Mouse (Mus musculus) retina, adult 2 months (tissue): ENCODE measurements around the gene U2af1l4.

Source experiments
- DNase-seq: peaks from one replicate; pipeline ENCODE4 v3.0.0-alpha.2; 2012; ENCODE audit warnings: low read depth, low spot score

U2af1l4 gene

GRCm38 (mm10) chr7:30586455-30587020, 23.4 kb downstream of the U2af1l4 start:
- no peak for DNase-seq

GRCm38 (mm10) chr7:30587842-30588667, 25.0 kb downstream of the U2af1l4 start:
- DNase-seq, result no peak

GRCm38 (mm10) chr7:30588676-30589434, 25.8 kb downstream of the U2af1l4 start, which contains the start of gene Kmt2b:
Kmt2b (minus strand) TSS chr7:30588726.
- peak; percentile 88 for DNase-seq

DNA sequence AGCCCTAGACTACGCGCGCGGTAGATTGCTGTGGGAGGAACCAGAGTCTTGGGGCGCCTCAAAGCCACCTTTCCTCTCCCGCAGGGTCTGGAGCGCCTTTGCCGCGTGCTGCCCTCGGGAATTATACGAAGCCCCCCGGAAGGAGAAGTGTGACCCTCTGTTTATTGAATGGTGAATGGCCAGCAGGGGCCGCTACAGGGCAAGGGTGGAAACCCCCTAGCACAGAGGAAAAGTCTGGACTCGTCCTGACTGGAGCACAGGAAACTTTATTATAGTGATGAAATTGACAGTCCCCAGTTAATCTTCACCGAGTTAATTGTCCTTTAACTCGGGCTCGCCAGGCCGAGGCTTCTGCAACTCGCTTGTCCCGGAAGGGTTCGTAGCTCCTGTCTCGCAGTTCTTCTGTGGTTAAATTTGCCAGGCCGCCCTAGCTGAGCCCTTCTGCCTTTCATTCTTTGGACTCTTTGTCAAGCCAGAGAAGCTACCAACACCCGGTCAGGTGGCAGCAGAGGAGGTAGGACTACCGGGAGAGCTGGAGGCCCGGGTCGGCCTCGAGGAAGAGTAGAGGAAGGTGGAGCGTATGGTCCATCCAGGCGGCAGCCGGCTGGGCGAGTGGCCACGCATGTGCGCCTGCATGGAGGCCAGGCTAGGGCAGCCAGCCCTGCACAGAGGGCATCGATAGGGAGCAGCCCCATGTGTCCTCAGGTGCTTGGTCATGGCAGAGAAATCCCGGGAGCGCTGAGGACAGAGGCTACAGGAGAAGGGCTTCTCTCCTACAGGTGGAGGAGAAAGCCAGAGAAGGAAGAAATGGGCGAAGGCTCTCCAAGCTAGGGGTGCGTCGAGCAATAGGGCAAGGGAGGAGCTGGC, 26.6 kb downstream of the U2af1l4 start:
- peak; percentile 56 for DNase-seq

DNA sequence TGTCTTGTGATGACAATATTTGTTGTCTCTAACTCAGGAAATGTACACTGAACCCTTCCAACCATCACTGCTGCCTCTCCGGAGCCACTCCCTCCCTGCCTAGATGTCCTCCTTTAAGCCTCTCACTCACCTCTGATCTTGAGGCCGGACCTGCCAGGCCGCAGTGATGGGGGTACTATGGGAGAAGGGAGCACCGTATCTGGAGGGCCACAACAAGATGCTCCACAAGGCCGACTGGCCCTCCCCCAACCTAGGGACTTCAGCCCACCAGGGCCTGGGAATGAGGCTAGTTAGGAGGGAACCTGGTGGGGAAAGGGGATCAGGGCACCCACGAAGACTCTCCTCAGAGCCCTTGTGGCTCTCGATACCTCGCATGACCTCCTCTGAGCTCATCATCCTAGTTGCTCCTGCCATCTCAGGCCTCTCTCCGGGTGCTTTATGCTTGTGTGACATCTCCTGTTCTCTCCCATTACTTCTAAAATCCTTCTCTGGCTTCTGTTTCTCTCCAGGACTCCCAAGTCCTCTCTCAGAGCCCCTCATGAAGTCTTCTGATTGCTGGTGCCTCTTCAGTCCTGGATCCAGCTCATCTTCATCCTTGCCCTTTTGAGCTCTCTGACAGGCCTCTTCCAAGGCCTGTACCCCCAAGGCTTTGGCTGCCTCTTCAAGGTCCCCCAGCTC, 28.0 kb downstream of the U2af1l4 start:
- DNase-seq, result no peak

DNA sequence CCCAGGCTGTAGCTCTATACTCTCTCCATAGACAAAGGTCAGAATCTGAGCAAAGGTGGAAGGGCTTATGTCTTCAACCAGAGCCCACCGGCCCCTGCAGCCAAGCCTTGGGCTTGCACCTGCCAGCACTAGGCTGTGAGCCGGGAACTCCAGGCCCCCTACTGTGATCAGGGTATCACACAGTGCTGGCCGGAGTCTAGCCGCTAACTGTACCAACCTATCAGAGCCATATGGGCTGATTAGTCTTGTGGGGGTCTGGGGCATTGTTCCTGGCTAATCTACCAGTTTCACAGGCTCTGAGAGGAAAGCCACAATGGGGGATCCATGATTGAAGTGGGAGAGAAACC, 28.5 kb downstream of the U2af1l4 start:
- DNase-seq, result no peak

DNA sequence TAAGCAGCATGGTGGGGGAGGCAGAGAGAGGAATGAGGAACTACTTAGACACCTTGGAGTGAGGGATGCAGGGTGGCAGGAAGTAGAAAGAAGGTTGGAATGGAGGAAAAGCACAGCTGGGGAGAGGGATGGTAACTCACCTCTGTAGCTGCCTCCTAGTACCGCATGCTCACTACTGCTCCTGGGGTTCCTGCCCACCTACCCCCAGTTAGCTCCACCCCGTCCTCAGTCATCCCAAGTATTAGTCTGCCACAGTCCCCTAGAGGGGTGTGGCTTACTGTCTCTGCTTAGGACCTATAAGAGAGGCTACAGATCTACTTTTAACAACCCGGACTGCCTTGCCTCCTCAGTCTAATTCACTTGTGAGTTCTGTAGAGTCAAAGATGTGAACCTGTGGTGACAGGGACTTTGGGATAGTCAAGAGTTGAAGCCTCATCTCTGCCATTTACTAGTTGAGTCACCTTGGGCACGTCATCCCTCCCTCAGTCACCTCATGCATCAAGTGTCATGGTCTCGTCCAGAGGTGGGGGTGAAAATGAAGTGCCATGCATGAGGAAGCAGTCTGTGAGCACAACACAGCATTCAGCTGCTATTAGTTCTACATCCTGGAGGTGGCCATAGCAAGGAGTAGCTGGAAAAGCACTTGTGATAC, 29.8 kb downstream of the U2af1l4 start:
- no peak for DNase-seq

GRCm38 (mm10) chr7:30593579-30594509, 30.7 kb downstream of the U2af1l4 start:
- no peak for DNase-seq

DNA sequence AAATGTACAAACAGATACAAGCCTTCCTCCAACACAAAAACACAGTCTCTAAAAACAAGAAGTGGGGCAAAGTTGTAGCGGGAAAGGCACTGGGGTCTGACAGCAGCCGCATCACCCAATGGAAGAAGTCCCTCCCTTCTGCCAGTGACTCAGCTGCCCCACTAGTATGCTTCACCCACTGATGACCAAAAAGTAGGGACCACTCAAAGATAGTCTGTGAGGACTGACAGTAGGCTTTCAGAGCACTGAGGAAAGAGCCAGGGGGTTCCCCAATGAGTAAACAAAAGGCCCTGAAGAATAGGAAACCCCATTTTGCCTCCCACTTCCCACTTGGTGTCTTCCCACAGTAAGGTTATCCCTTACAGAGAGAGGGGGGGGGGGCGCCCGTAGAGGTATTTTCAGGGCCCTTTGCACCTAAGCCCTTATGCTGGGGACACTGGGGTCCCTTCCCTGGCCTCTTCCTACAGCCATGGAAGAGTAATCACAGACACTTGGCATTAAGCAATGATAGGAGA, 31.5 kb downstream of the U2af1l4 start:
- no peak for DNase-seq

DNA sequence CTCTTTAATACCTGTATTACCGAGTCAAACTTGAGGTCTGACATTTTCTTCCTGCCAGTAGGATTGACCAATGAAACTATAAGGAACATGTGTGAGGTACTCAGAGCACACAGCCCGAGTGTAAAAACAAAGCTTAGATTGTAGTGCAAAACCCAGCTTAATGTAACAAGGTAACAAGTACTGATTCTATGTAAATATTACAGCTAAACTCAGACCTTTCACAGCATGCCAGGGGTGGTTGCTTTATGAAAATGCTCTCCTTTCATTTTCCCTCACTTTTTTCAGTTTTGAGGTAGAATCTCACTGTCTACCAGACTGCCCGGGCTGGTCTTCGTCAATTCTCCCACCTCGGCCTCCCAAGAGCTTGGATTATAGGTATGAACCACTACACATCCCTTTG, 33.0 kb downstream of the U2af1l4 start:
- DNase-seq, result no peak

GRCm38 (mm10) chr7:30596811-30597210, 33.7 kb downstream of the U2af1l4 start:
- no peak for DNase-seq

DNA sequence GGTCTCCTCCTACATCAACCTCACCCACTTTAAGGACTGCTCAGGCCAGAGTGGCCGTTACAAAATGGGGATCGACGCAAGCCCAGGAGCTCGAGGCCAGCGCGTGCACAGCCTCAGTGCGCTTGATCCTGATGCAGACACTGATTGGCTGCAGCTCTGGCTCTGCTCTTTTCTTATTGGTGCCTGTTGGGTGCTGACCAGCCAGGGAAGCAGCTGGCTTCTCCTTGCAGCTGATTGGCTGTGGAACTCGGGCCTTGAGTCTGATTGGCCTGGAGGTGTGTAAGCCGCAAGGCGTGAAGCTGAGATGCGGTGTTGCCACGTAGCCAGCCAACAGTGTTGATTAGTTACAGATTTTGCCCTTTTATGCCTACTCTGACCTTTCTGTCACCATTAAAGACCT, 35.7 kb downstream of the U2af1l4 start, which contains the start of gene Zbtb32:
Gene Zbtb32, minus strand, starts transcription at position 124 of the 400 bp plus-strand sequence.
- no peak for DNase-seq

GRCm38 (mm10) chr7:30599933-30600353, 36.8 kb downstream of the U2af1l4 start:
- DNase-seq, result peak; percentile 70

DNA sequence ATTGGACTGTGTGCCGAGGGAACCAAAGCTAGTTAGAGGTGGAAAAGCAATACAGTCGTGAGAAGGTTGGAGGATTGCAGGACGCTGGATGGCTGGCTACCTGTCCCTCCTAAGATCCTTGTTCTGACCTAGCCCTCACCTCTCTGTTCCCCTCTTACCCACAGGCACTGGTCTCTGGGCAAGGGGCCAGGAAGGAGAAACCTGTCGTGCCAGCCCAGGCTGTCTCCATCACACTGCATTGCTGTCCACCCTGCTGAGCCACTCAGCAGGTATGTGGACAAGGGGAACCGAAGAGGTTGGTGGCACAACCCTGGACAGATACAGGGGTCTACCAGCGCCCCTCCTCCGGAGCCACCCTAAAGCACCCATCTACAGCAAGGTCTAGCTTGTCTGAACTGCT, 37.5 kb downstream of the U2af1l4 start:
- no peak for DNase-seq

- no peak for DNase-seq
Observed at GRCm38 (mm10) chr7:30602583-30602982, 39.5 kb downstream of the U2af1l4 start.

- DNase-seq, result no peak
Observed at GRCm38 (mm10) chr7:30604424-30604823, 41.3 kb downstream of the U2af1l4 start.

DNA sequence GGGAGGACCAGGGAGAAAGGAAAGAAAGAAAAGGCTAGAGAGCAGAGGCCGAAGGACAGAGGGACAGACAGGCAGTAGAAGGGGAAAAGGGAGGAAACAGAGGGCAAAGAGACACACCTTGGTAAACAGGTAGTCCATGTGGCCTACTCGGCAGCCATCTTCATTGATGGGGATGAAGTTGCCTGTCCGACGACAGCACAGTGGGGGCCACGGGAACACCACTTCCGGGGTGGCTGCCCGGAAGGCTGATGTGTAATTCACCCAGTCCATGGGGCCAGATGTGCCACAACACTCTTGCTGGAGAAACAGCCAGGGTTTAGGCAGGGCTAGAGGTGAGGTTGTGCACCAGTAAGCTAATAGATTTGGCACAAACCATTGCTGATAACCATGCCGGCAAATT, 41.8 kb downstream of the U2af1l4 start:
- DNase-seq, result no peak

- DNase-seq, result no peak
Observed at GRCm38 (mm10) chr7:30607706-30608309, 44.7 kb downstream of the U2af1l4 start.

DNA sequence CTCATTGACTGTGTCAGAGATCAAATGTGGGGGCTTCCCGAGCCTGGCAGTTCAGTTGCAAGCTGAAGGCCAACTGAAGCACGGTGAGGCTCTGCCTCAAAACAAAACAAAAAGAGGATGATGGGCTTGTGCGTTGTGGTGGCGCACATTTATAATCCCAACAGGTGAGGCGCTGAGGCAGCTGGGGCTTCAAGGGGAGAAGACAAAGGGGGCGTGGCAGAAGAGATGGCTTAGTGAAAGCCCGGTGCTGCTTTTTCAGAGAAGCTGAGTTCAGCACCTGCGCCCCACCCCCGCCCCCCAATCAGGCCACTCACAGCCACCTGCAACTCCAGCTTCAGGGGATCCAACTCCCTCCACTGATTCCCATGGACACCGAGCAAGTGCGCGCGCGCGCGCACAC, 45.4 kb downstream of the U2af1l4 start:
- no peak for DNase-seq
